Mouse (Mus musculus) hindbrain, embryonic 11.5 days (tissue): ENCODE measurements around the gene Tmem63b. TPM values are rescaled to one million over a fixed set of nuclear protein-coding genes. Genes with fewer than 3 reads are reported as not detected.

Experiments
- ATAC-seq: fragments of 200-750 bp; cut with Nextera tagmentation; 2 replicates; pipeline ENCODE4 v1.8.0; 2017; ENCODE audit warnings: mild to moderate bottlenecking, moderate TSS enrichment, moderate library complexity; ENCODE audit not compliant: low FRiP score
- DNase-seq: peaks from one replicate; pipeline ENCODE4 v3.0.0-alpha.2; 2015; ENCODE audit warnings: low spot score
- H3K27ac ChIP-seq: fragments of 300-500 bp; sonication (generic); 2 replicates; pipeline ENCODE4 v1.5.1; 2014; ENCODE audit warnings: mild to moderate bottlenecking, low read depth, low read length
- H3K27me3 ChIP-seq: fragments of 300-500 bp; sonication (generic); 2 replicates; pipeline ENCODE4 v1.6.1; 2014; ENCODE audit warnings: mild to moderate bottlenecking, low read length, moderate library complexity, mixed read lengths; ENCODE audit not compliant: control insufficient read depth, insufficient read depth
- H3K36me3 ChIP-seq: fragments of 300-500 bp; sonication (generic); 2 replicates; pipeline ENCODE4 v1.6.1; 2014; ENCODE audit warnings: mild to moderate bottlenecking, low read length, moderate library complexity, mixed read lengths; ENCODE audit not compliant: control insufficient read depth, insufficient read depth
- H3K4me1 ChIP-seq: fragments of 300-500 bp; sonication (generic); replicated peaks from 2 replicates; pipeline ENCODE4 v1.6.1; 2014; ENCODE audit warnings: low read length, mixed read lengths; ENCODE audit not compliant: control insufficient read depth, insufficient read depth
- H3K4me2 ChIP-seq: fragments of 300-500 bp; sonication (generic); replicated peaks from 2 replicates; pipeline ENCODE4 v1.6.1; 2014; ENCODE audit warnings: mild to moderate bottlenecking, low read depth, low read length
- H3K4me3 ChIP-seq: fragments of 300-500 bp; sonication (generic); 2 replicates; pipeline ENCODE4 v1.5.1; 2014; ENCODE audit warnings: low read depth, low read length
- H3K9ac ChIP-seq: fragments of 300-500 bp; sonication (generic); 2 replicates; pipeline ENCODE4 v1.6.1; 2014; ENCODE audit warnings: low read depth, low read length
- H3K9me3 ChIP-seq: fragments of 300-500 bp; sonication (generic); 2 replicates; pipeline ENCODE4 v1.6.1; 2016; ENCODE audit warnings: low read length; ENCODE audit not compliant: control insufficient read depth
- WGBS: fragments of 180-500 bp; shearing (Covaris S2); extraction: QIAGEN DNeasy Blood & Tissue Kit; methylation state at CpG from one replicate; pipeline ENCODE4 v1.1.7; 2014; 5-methylcytosine and 5-hydroxymethylcytosine counted together
- polyA plus RNA-seq: library from polyadenylated mRNA; unstranded; fragments of >200 nt; fragmentation: Nextera tagmentation; extraction: Ambion mirVana; gene quantifications from 2 replicates; pipeline ENCODE4 v1.2.1, GENCODE M21; 2014

The Tmem63b gene
- polyA plus RNA-seq, 1 experiment from 2014 or later: 50.3 TPM

GRCm38 (mm10) chr17:45711525-45711924 is 24.8 kb upstream of the Tmem63b start:
- no peak for DNase-seq
- no peak overlapping the region for H3K4me3 ChIP-seq
- no peak overlapping the region for H3K27ac ChIP-seq
- WGBS: 56% methylated on average over 3 of the region's 3 CpGs
- H3K27me3 ChIP-seq: no peaks in the 10 kb centered on the region
- no peak overlapping the region for H3K4me2 ChIP-seq
- no peak for ATAC-seq
- H3K36me3 ChIP-seq: no peaks in the 10 kb centered on the region
- H3K9me3 ChIP-seq: no peaks in the 10 kb centered on the region
- no peaks in the 10 kb centered on the region for H3K4me1 ChIP-seq
- no peak overlapping the region for H3K9ac ChIP-seq

GRCm38 (mm10) chr17:45710407-45710806 is 23.7 kb upstream of the Tmem63b start:
- no peaks in the 10 kb centered on the region for H3K27me3 ChIP-seq
- no peak for ATAC-seq
- 84% methylated on average over 8 of the region's 8 CpGs for WGBS
- no peak overlapping the region for H3K27ac ChIP-seq
- H3K36me3 ChIP-seq: no peaks in the 10 kb centered on the region
- no peak overlapping the region for H3K4me3 ChIP-seq
- H3K9me3 ChIP-seq: no peaks in the 10 kb centered on the region
- no peak for DNase-seq
- H3K4me1 ChIP-seq: no peaks in the 10 kb centered on the region
- H3K4me2 ChIP-seq: no peak overlapping the region
- H3K9ac ChIP-seq: no peak overlapping the region

- Histone ChIP-seq H3K4me1 (no peaks in the 10 kb centered on the region), H3K27ac (no peak overlapping the region), H3K4me3 (no peak overlapping the region), H3K9ac (no peak overlapping the region), H3K9me3 (no peaks in the 10 kb centered on the region), H3K36me3 (no peaks in the 10 kb centered on the region), H3K4me2 (no peak overlapping the region), H3K27me3 (no peaks in the 10 kb centered on the region)
- DNase-seq (no peak), ATAC-seq (no peak)
- WGBS: 50% methylated on average over 3 of the region's 3 CpGs
These were observed 23.1 kb upstream of the Tmem63b start for GRCm38 (mm10) chr17:45709829-45710228.

- Histone ChIP-seq H3K27ac (no peak overlapping the region), H3K36me3 (no peaks in the 10 kb centered on the region), H3K9ac (no peak overlapping the region), H3K4me3 (no peak overlapping the region), H3K27me3 (no peaks in the 10 kb centered on the region), H3K4me2 (no peak overlapping the region), H3K4me1 (no peaks in the 10 kb centered on the region), H3K9me3 (no peaks in the 10 kb centered on the region)
- DNase-seq: no peak
- WGBS: 85% methylated on average over 8 of the region's 8 CpGs
- ATAC-seq: no peak
These were observed 21.5 kb upstream of the Tmem63b start for GRCm38 (mm10) chr17:45708179-45708578.

GRCm38 (mm10) chr17:45707376-45707775 is 20.7 kb upstream of the Tmem63b start:
- ATAC-seq: no peak
- 44% methylated on average over 3 of the region's 3 CpGs for WGBS
- Histone ChIP-seq H3K36me3 (no peaks in the 10 kb centered on the region), H3K27ac (no peak overlapping the region), H3K9ac (no peak overlapping the region), H3K4me3 (no peak overlapping the region), H3K9me3 (no peaks in the 10 kb centered on the region), H3K4me1 (no peaks in the 10 kb centered on the region), H3K4me2 (no peak overlapping the region), H3K27me3 (no peaks in the 10 kb centered on the region)
- DNase-seq: no peak

GRCm38 (mm10) chr17:45706796-45707195 is 20.1 kb upstream of the Tmem63b start:
- Histone ChIP-seq H3K27ac (no peak overlapping the region), H3K4me1 (no peaks in the 10 kb centered on the region), H3K9me3 (no peaks in the 10 kb centered on the region), H3K9ac (no peak overlapping the region), H3K4me3 (no peak overlapping the region), H3K4me2 (no peak overlapping the region), H3K36me3 (no peaks in the 10 kb centered on the region), H3K27me3 (no peaks in the 10 kb centered on the region)
- ATAC-seq (no peak), DNase-seq (no peak)
- 79% methylated on average over 5 of the region's 5 CpGs for WGBS

- no peaks in the 10 kb centered on the region for H3K27me3 ChIP-seq
- H3K4me2 ChIP-seq: no peak overlapping the region
- ATAC-seq (no peak), DNase-seq (no peak)
- no peaks in the 10 kb centered on the region for H3K36me3 ChIP-seq
- WGBS: 59% methylated on average over 7 of the region's 7 CpGs
- no peak overlapping the region for H3K9ac ChIP-seq
- H3K4me1 ChIP-seq: no peaks in the 10 kb centered on the region
- H3K27ac ChIP-seq: no peak overlapping the region
- no peak overlapping the region for H3K4me3 ChIP-seq
- no peaks in the 10 kb centered on the region for H3K9me3 ChIP-seq
These were observed 16.5 kb upstream of the Tmem63b start for GRCm38 (mm10) chr17:45703187-45703586.

- H3K4me2 ChIP-seq: no peak overlapping the region
- H3K27me3 ChIP-seq: no peaks in the 10 kb centered on the region
- H3K27ac ChIP-seq: 0 out of 2 replicates have a peak overlapping the region, but pooled peaks have one; percentile 5
- H3K4me1 ChIP-seq: no peaks in the 10 kb centered on the region
- WGBS: 53% methylated on average over 4 of the region's 4 CpGs
- no peaks in the 10 kb centered on the region for H3K36me3 ChIP-seq
- ATAC-seq (no peak), DNase-seq (no peak)
- H3K4me3 ChIP-seq: no peak overlapping the region
- H3K9me3 ChIP-seq: no peaks in the 10 kb centered on the region
- no peak overlapping the region for H3K9ac ChIP-seq
These were observed 15.5 kb upstream of the Tmem63b start for GRCm38 (mm10) chr17:45702254-45702653.

GRCm38 (mm10) chr17:45701236-45701591 is 14.5 kb upstream of the Tmem63b start:
- Histone ChIP-seq H3K4me2 (no peak overlapping the region), H3K4me3 (no peak overlapping the region), H3K36me3 (no peaks in the 10 kb centered on the region), H3K27ac (no peak overlapping the region), H3K4me1 (no peaks in the 10 kb centered on the region), H3K9me3 (no peaks in the 10 kb centered on the region), H3K27me3 (no peaks in the 10 kb centered on the region), H3K9ac (no peak overlapping the region)
- WGBS: 71% methylated on average over 9 of the region's 9 CpGs
- ATAC-seq (no peak), DNase-seq (no peak)
